Mouse (Mus musculus) heart, adult 11 months (tissue): ENCODE results near the gene Srf.
A peak's percentile ranks its signal among the peaks of the same experiment; 100 is the strongest.

ENCODE experiments used
- DNase-seq: peaks from one replicate; pipeline ENCODE4 v3.0.0; 2022

Srf gene

GRCm38 (mm10) chr17:46554977-46555672, 850 bp downstream of the Srf start:
- DNase-seq, result peak; percentile 97

- peak; percentile 97 for DNase-seq
These were observed 1.4 kb downstream of the Srf start for GRCm38 (mm10) chr17:46554646-46554976.

- no peak for DNase-seq
These were observed 2.0 kb downstream of the Srf start for GRCm38 (mm10) chr17:46553926-46554325.

GRCm38 (mm10) chr17:46553469-46553868, 2.5 kb downstream of the Srf start:
- no peak for DNase-seq

- peak; percentile 100 for DNase-seq
These were observed 3.0 kb downstream of the Srf start for GRCm38 (mm10) chr17:46552841-46553423.

- DNase-seq, result no peak
These were observed 3.8 kb downstream of the Srf start for GRCm38 (mm10) chr17:46552151-46552550.

- peak; percentile 97 for DNase-seq
These were observed 4.6 kb downstream of the Srf start for GRCm38 (mm10) chr17:46551369-46551768.

GRCm38 (mm10) chr17:46550904-46551303, 5.1 kb downstream of the Srf start:
- peak; percentile 92 for DNase-seq

- peak; percentile 91 for DNase-seq
These were observed 6.3 kb downstream of the Srf start for GRCm38 (mm10) chr17:46549642-46550041.

- peak; percentile 89 for DNase-seq
These were observed 6.8 kb downstream of the Srf start for GRCm38 (mm10) chr17:46549193-46549592.

GRCm38 (mm10) chr17:46548741-46549140, 7.2 kb downstream of the Srf start:
- peak; percentile 90 for DNase-seq

GRCm38 (mm10) chr17:46547923-46548322, 8.1 kb downstream of the Srf start:
- DNase-seq, result peak; percentile 89

- DNase-seq, result peak; percentile 90
These were observed 9.0 kb downstream of the Srf start for GRCm38 (mm10) chr17:46546995-46547394.

GRCm38 (mm10) chr17:46546591-46546990, 9.4 kb downstream of the Srf start:
- DNase-seq, result no peak

GRCm38 (mm10) chr17:46545813-46546564, 10.0 kb downstream of the Srf start, which contains the start of gene Cul9:
TSS of gene Cul9 (minus strand) at chr17:46546388.
- DNase-seq, result peak; percentile 99

GRCm38 (mm10) chr17:46543661-46544060, 12.3 kb downstream of the Srf start:
- no peak for DNase-seq

GRCm38 (mm10) chr17:46525579-46526307, 30.2 kb downstream of the Srf start:
- DNase-seq, result peak; percentile 95

- DNase-seq, result peak; percentile 88
These were observed 30.9 kb downstream of the Srf start for GRCm38 (mm10) chr17:46525065-46525464.

GRCm38 (mm10) chr17:46521963-46522668, 33.9 kb downstream of the Srf start:
- no peak for DNase-seq

GRCm38 (mm10) chr17:46521174-46521573, 34.8 kb downstream of the Srf start:
- DNase-seq, result no peak

- peak; percentile 91 for DNase-seq
These were observed 35.5 kb downstream of the Srf start for GRCm38 (mm10) chr17:46520385-46520979.

GRCm38 (mm10) chr17:46519971-46520370, 36.0 kb downstream of the Srf start:
- no peak for DNase-seq
